ENCODE assay signal across 9 mouse cellular contexts in genomic region chr15:96593457-96593856, GRCm38 (mm10). TPM values are rescaled to one million over a fixed set of nuclear protein-coding genes. Genes with fewer than 3 reads are reported as not detected.
DNase-seq lines count a peak whose midpoint lies in the region; ATAC-seq and TF ChIP-seq lines count a peak whose summit lies in the region.
"Had no signal": no experiment of that assay in that cellular context is flagged by ENCODE, and none has a peak within 500 bp of the region (broad histone marks: within the 10 kb centered on the region; RNA-seq: fewer than 3 reads in every experiment).

No protein-coding gene starts in this region.

- WGBS in hindbrain, embryonic 12.5 days = 70% methylated on average over 6 of the region's 6 CpGs
- WGBS in hindbrain, postnatal 0 days = 58% methylated on average over 6 of the region's 6 CpGs
- WGBS in forebrain, embryonic 14.5 days = 36% methylated on average over 6 of the region's 6 CpGs
- 50% methylated on average over 6 of the region's 6 CpGs for WGBS in neural tube, embryonic 15.5 days

- no peaks in the 10 kb centered on the region for H3K27me3 ChIP-seq in hindbrain, embryonic 12.5 days
- H3K27me3 ChIP-seq in hindbrain, postnatal 0 days (ENCODE audit: insufficient read depth, low read length) = no peaks in the 10 kb centered on the region
- H3K27me3 ChIP-seq in forebrain, embryonic 14.5 days (replicated peaks; ENCODE audit: control insufficient read depth, insufficient read depth, low read length) = no peaks in the 10 kb centered on the region
- H3K27me3 ChIP-seq in neural tube, embryonic 15.5 days (replicated peaks) = no peaks in the 10 kb centered on the region

- no peak for TF ChIP-seq CTCF in hindbrain, postnatal 0 days (IDR thresholded peaks at IDR 0.05; ENCODE audit: low read depth)

- no peak for ATAC-seq in hindbrain, embryonic 12.5 days (ENCODE audit: low FRiP score)
- ATAC-seq in hindbrain, postnatal 0 days = no peak
- ATAC-seq in forebrain, embryonic 14.5 days = peak; percentile 52; the same call in 1 of the 2 replicates
- ATAC-seq in neural tube, embryonic 15.5 days (ENCODE audit: low FRiP score) = no peak

- no peak overlapping the region for H3K4me3 ChIP-seq in hindbrain, embryonic 12.5 days
- H3K4me3 ChIP-seq in hindbrain, postnatal 0 days (ENCODE audit: low read length) = no peak overlapping the region
- no peak overlapping the region for H3K4me3 ChIP-seq in forebrain, embryonic 14.5 days (ENCODE audit: low read depth, low read length)
- H3K4me3 ChIP-seq in neural tube, embryonic 15.5 days (replicated peaks) = no peak overlapping the region

- H3K27ac ChIP-seq in hindbrain, embryonic 12.5 days = peak overlapping the region; percentile 40; the same call in 1 of the 2 replicates
- H3K27ac ChIP-seq in hindbrain, postnatal 0 days = no peak overlapping the region
- H3K27ac ChIP-seq in forebrain, embryonic 14.5 days (ENCODE audit: low read depth, low read length) = peak overlapping the region; percentile 58; the same call in 1 of the 2 replicates
- peak overlapping the region; percentile 56 for H3K27ac ChIP-seq in neural tube, embryonic 15.5 days (replicated peaks)

- H3K9me3 ChIP-seq in hindbrain, embryonic 12.5 days (replicated peaks) = no peaks in the 10 kb centered on the region
- no peaks in the 10 kb centered on the region for H3K9me3 ChIP-seq in hindbrain, postnatal 0 days (ENCODE audit: low read length)
- no peaks in the 10 kb centered on the region for H3K9me3 ChIP-seq in forebrain, embryonic 14.5 days (replicated peaks; ENCODE audit: control insufficient read depth, low read length)
- no peaks in the 10 kb centered on the region for H3K9me3 ChIP-seq in neural tube, embryonic 15.5 days (replicated peaks)

- no peak overlapping the region for H3K4me2 ChIP-seq in hindbrain, embryonic 12.5 days (replicated peaks)
- H3K4me2 ChIP-seq in hindbrain, postnatal 0 days (ENCODE audit: low read depth, low read length) = no peak overlapping the region
- no peak overlapping the region for H3K4me2 ChIP-seq in forebrain, embryonic 14.5 days (ENCODE audit: low read length)
- no peak overlapping the region for H3K4me2 ChIP-seq in neural tube, embryonic 15.5 days

- H3K4me1 ChIP-seq in hindbrain, embryonic 12.5 days = peaks cover 28% of the 10 kb centered on the region
- no peaks in the 10 kb centered on the region for H3K4me1 ChIP-seq in hindbrain, postnatal 0 days (ENCODE audit: insufficient read depth, low read length)
- H3K4me1 ChIP-seq in forebrain, embryonic 14.5 days (ENCODE audit: control insufficient read depth, insufficient read depth, low read length) = peaks cover 25% of the 10 kb centered on the region
- peaks cover 21% of the 10 kb centered on the region for H3K4me1 ChIP-seq in neural tube, embryonic 15.5 days

- no peak overlapping the region for H3K9ac ChIP-seq in hindbrain, embryonic 12.5 days
- no peak overlapping the region for H3K9ac ChIP-seq in hindbrain, postnatal 0 days (replicated peaks; ENCODE audit: low read length)
- H3K9ac ChIP-seq in forebrain, embryonic 14.5 days (ENCODE audit: low read length) = no peak overlapping the region
- H3K9ac ChIP-seq in neural tube, embryonic 15.5 days (replicated peaks) = no peak overlapping the region

- H3K36me3 ChIP-seq in hindbrain, embryonic 12.5 days = peaks cover 41% of the 10 kb centered on the region
- H3K36me3 ChIP-seq in hindbrain, postnatal 0 days (ENCODE audit: insufficient read depth, low read length) = peaks cover 9% of the 10 kb centered on the region; the same call in 1 of the 2 replicates
- peaks cover 46% of the 10 kb centered on the region for H3K36me3 ChIP-seq in forebrain, embryonic 14.5 days (ENCODE audit: control insufficient read depth, insufficient read depth, low read length)
- H3K36me3 ChIP-seq in neural tube, embryonic 15.5 days = peaks cover 23% of the 10 kb centered on the region

- DNase-seq in hindbrain, postnatal 0 days (ENCODE audit: low spot score) = no peak
- peak; percentile 7 for DNase-seq in ovary, postnatal 36 days (ENCODE audit: low spot score)
- DNase-seq in ovary, postnatal 14 days (ENCODE audit: low spot score) = no peak
- peak; percentile 47 for DNase-seq in forebrain, embryonic 14.5 days (ENCODE audit: low spot score)
- DNase-seq in right cerebral cortex, adult 18-20 months = no peak
- no peak for DNase-seq in right cerebral cortex, postnatal 14 days
- DNase-seq: kidney, adult 9 months had no signal

RNA-seq across cellular contexts. Expression of gene Slc38a1, which starts 49.3 kb away (rescaled TPM):
- 152 and 155 TPM in 2 replicates for polyA plus RNA-seq in hindbrain, embryonic 12.5 days (2016; fragmentation: Nextera tagmentation; extraction: Ambion mirVana)
- 82.6 and 89.1 TPM in 2 replicates for total RNA-seq in hindbrain, postnatal 0 days (2014; rRNA removed)
- polyA plus RNA-seq in hindbrain, postnatal 0 days (2015; fragmentation: Nextera tagmentation; extraction: Ambion mirVana) = 109 and 115 TPM in 2 replicates
- polyA plus RNA-seq in forebrain, embryonic 14.5 days (2014; fragmentation: Nextera tagmentation; extraction: Ambion mirVana) = 100 and 129 TPM in 2 replicates
- polyA plus RNA-seq in neural tube, embryonic 15.5 days (2015; fragmentation: Nextera tagmentation; extraction: Ambion mirVana) = 127 and 134 TPM in 2 replicates

Comparison
In these comparisons a context has a peak if more than half of its experiments do, and no peak if none do; other contexts are left out.
1. DNase-seq: peak in ovary, postnatal 36 days (single experiment) and forebrain, embryonic 14.5 days (single experiment); none in hindbrain, postnatal 0 days (single experiment), ovary, postnatal 14 days (single experiment), right cerebral cortex, adult 18-20 months (single experiment) and right cerebral cortex, postnatal 14 days (single experiment).